Mouse (Mus musculus): ENCODE results near the gene Cend1.
A peak's percentile ranks its signal among the peaks of the same experiment; 100 is the strongest.

The Cend1 gene

DNA sequence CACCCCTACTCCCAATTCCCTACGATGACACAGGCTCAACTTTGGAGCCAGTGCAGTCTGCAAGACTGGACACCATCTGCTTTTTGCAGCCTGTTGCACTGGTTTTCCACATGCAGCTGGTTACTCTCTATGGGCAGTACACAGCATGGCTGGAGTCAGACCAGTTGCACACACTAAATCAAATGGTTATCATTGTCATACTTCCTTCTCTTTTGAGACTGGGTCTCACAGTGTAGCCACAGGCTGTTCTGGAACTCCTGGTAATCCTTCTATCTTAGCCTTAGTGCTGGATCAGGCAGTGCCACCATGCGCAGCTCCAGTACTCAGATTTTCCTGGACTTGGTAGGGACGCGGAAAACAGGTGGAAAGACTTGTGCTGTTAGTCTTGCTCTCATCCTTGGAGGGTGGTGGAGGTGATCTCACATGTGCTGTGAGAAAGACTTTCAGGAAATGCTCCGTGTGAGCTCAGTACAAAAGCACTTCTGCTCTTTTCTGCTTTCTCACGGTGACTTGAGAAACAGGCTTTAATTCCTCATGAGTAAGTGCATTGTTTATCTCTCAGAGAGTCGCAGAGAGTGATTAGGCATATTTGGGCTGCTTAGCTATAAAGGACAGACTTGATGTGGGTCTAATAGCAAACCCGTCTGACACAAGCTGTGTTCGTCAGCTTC is 36.6 kb downstream of the Cend1 start:
- no peak for DNase-seq (ENCODE audit: low spot score)

- peak; percentile 95 for DNase-seq (ENCODE audit: low spot score)
Measured at GRCm38 (mm10) chr7:141391625-141392551, 37.4 kb downstream of the Cend1 start, which contains the start of gene Taldo1. TSS of gene Taldo1 (plus strand) at chr7:141392199.

GRCm38 (mm10) chr7:141390326-141391259 is 38.7 kb downstream of the Cend1 start:
- DNase-seq (ENCODE audit: low spot score), result no peak

GRCm38 (mm10) chr7:141388487-141389109 is 40.7 kb downstream of the Cend1 start:
- DNase-seq (ENCODE audit: low spot score), result no peak

- no peak for DNase-seq (ENCODE audit: low spot score)
Measured at GRCm38 (mm10) chr7:141387807-141388486, 41.3 kb downstream of the Cend1 start.

GRCm38 (mm10) chr7:141381068-141381835 is 48.0 kb downstream of the Cend1 start:
- DNase-seq (ENCODE audit: low spot score), result no peak

GRCm38 (mm10) chr7:141379584-141379983 is 49.7 kb downstream of the Cend1 start:
- no peak for DNase-seq (ENCODE audit: low spot score)
